Mouse (Mus musculus) heart, embryonic 13.5 days (tissue): ENCODE data around the gene Dlk1. TPM values are rescaled to one million over a fixed set of nuclear protein-coding genes. Genes with fewer than 3 reads are reported as not detected.
"Not testable (repeated sequence)": the region's sequence is repeated elsewhere in the genome, so short reads cannot be mapped to it uniquely, and the experiment has no call there.

Experiments
- ATAC-seq: fragments of 200-750 bp; cut with Nextera tagmentation; 2 replicates; pipeline ENCODE4 v1.8.0; 2017; ENCODE audit warnings: moderate TSS enrichment; ENCODE audit not compliant: insufficient number of reproducible peaks, low FRiP score, low TSS enrichment; ENCODE audit errors: extremely low read depth
- H3K27ac ChIP-seq: fragments of 300-500 bp; sonication (generic); replicated peaks from 2 replicates; pipeline ENCODE4 v1.5.1; 2015; ENCODE audit warnings: moderate library complexity, mild to moderate bottlenecking, inconsistent platforms
- H3K27me3 ChIP-seq: fragments of 300-500 bp; sonication (generic); replicated peaks from 2 replicates; pipeline ENCODE4 v1.6.1; 2015; ENCODE audit warnings: mild to moderate bottlenecking, inconsistent platforms
- H3K36me3 ChIP-seq: fragments of 300-500 bp; sonication (generic); 2 replicates; pipeline ENCODE4 v1.6.1; 2015; ENCODE audit warnings: mild to moderate bottlenecking, inconsistent platforms
- H3K4me1 ChIP-seq: fragments of 300-500 bp; sonication (generic); 2 replicates; pipeline ENCODE4 v1.6.1; 2015; ENCODE audit warnings: inconsistent platforms
- H3K4me2 ChIP-seq: fragments of 300-500 bp; sonication (generic); 2 replicates; pipeline ENCODE4 v1.6.1; 2015; ENCODE audit warnings: inconsistent platforms, mild to moderate bottlenecking, moderate library complexity
- H3K4me3 ChIP-seq: fragments of 300-500 bp; sonication (generic); 2 replicates; pipeline ENCODE4 v1.5.1; 2015; ENCODE audit warnings: moderate library complexity, mild to moderate bottlenecking, inconsistent platforms
- H3K9ac ChIP-seq: fragments of 300-500 bp; sonication (generic); 2 replicates; pipeline ENCODE4 v1.6.1; 2015; ENCODE audit warnings: inconsistent platforms, mild to moderate bottlenecking, moderate library complexity
- H3K9me3 ChIP-seq: fragments of 300-500 bp; sonication (generic); 2 replicates; pipeline ENCODE4 v1.6.1; 2016; ENCODE audit warnings: inconsistent platforms
- WGBS: fragments of 180-500 bp; shearing (Covaris S2); methylation state at CpG from one replicate; pipeline ENCODE4 v1.1.7; 2015; ENCODE audit warnings: mixed read lengths; 5-methylcytosine and 5-hydroxymethylcytosine counted together
- polyA plus RNA-seq: library from polyadenylated mRNA; unstranded; fragments of >200 nt; fragmentation: Nextera tagmentation; extraction: Ambion mirVana; gene quantifications from 2 replicates; pipeline ENCODE4 v1.2.1, GENCODE M21; 2015

The Dlk1 gene
- polyA plus RNA-seq, 1 experiment from 2014 or later, result 130 TPM

DNA sequence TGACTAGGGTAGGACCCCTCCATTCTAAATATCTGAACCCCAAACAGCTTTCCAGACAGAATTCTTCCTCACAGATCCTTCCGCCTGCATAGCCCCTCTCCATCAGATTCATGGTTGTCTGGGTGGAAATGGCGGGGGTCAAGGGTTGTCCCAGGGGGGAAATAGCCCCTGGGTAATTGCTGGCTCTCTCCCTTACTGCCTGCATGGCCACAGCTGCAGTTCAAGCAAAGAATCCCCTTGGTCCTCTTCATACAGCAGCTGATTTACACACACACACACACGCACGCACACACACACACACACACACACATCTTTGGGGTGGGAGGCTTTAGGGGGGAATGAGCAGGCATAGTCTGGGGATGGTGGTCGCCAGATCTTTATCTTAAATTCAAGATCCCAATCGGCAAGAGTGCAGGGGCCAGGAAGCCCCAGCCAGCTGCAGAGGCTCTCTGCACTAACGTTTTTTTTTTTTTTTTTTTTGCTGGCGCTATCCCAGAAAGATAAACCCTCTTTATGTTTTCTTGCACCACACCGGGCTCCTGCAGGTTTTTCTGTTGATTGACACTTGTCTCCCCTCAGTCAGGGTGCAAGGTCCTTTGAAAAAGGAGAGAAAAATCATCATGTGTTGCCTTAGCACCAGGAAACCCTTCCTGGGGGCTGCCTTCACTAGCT, 4.0 kb downstream of the Dlk1 start:
- ATAC-seq, result no peak
- Histone ChIP-seq H3K4me3 (no peak overlapping the region), H3K27ac (no peak overlapping the region), H3K36me3 (no peaks in the 10 kb centered on the region), H3K27me3 (peaks cover 100% of the 10 kb centered on the region), H3K9me3 (no peaks in the 10 kb centered on the region), H3K4me1 (peaks cover 31% of the 10 kb centered on the region), H3K9ac (no peak overlapping the region), H3K4me2 (0 out of 2 replicates have a peak overlapping the region, but pooled peaks have one; percentile 3)
- WGBS, result 27% methylated on average over 9 of the region's 9 CpGs

DNA sequence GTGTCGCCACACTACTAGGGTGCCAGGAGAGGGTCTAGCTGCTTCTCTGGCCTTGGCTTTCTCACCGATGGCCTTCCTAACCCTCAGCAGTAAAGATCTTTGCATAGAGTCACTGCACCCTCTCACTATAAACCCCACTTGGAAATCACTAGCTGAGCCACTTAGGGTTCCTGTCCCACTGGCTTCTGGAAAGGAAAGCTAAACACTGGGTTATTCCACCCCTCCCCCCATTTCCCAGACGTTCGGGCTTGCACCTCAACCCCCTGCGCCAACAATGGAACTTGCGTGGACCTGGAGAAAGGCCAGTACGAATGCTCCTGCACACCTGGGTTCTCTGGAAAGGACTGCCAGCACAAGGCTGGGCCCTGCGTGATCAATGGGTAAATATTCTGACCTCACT, 5.2 kb downstream of the Dlk1 start:
- peaks cover 100% of the 10 kb centered on the region for H3K27me3 ChIP-seq
- no peak for ATAC-seq
- H3K27ac ChIP-seq, result no peak overlapping the region
- WGBS, result 50% methylated on average over 8 of the region's 8 CpGs
- no peak overlapping the region for H3K9ac ChIP-seq
- H3K9me3 ChIP-seq, result no peaks in the 10 kb centered on the region
- H3K4me1 ChIP-seq, result peaks cover 27% of the 10 kb centered on the region
- no peak overlapping the region for H3K4me2 ChIP-seq
- no peaks in the 10 kb centered on the region for H3K36me3 ChIP-seq
- H3K4me3 ChIP-seq, result no peak overlapping the region

DNA sequence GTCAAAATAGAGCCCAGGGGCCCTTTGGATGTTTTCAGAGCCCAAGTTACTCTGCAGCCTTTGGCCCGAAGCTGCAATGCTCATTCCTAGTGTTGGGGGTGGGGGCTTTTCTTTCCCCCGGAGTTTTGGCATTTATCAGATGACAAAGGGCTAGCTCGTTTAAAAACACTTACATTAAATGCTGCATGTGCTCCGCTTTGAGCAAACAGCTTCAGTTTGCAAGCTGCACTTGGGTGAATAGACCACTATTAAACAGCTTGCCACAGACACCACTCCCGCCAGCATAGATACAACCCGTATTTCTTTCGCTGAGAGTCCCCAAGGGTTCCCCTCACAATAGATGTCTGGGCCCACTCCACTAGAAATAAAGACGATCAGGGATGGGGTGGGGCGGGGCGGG, 6.3 kb downstream of the Dlk1 start:
- H3K4me3 ChIP-seq, result no peak overlapping the region
- no peak for ATAC-seq
- WGBS, result 36% methylated on average over 10 of the region's 10 CpGs

DNA sequence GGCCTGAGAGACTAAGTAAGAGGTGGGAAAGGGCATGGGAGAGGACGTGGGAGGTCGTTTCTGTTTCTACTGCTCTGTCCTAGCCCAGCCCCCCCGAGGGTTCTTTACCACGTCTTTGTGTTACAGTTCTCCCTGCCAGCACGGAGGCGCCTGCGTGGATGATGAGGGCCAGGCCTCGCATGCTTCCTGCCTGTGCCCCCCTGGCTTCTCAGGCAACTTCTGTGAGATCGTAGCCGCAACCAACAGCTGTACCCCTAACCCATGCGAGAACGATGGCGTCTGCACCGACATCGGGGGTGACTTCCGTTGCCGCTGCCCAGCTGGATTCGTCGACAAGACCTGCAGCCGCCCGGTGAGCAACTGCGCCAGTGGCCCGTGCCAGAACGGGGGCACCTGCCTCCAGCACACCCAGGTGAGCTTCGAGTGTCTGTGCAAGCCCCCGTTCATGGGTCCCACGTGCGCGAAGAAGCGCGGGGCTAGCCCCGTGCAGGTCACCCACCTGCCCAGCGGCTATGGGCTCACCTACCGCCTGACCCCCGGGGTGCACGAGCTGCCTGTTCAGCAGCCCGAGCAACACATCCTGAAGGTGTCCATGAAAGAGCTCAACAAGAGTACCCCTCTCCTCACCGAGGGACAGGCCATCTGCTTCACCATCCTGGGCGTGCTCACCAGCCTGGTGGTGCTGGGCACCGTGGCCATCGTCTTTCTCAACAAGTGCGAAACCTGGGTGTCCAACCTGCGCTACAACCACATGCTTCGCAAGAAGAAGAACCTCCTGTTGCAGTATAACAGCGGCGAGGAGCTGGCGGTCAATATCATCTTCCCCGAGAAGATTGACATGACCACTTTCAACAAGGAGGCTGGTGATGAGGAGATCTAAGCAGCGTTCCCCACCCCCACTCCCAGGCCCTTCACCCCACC, 7.1 kb downstream of the Dlk1 start:
- peaks cover 82% of the 10 kb centered on the region for H3K27me3 ChIP-seq
- peak overlapping the region; percentile 71 for H3K9ac ChIP-seq
- H3K27ac ChIP-seq, result no peak overlapping the region
- peak overlapping the region; percentile 65 for H3K4me2 ChIP-seq
- no peaks in the 10 kb centered on the region for H3K9me3 ChIP-seq
- H3K36me3 ChIP-seq, result no peaks in the 10 kb centered on the region
- peak overlapping the region; percentile 40 for H3K4me3 ChIP-seq
- 24% methylated on average over 49 of the region's 49 CpGs for WGBS
- ATAC-seq, result no peak
- H3K4me1 ChIP-seq, result peaks cover 18% of the 10 kb centered on the region

More for the DNA sequence above, 6.3 kb downstream of the Dlk1 start:
- Histone ChIP-seq H3K36me3 (no peaks in the 10 kb centered on the region), H3K4me1 (peaks cover 18% of the 10 kb centered on the region), H3K9me3 (no peaks in the 10 kb centered on the region), H3K27ac (no peak overlapping the region), H3K9ac (no peak overlapping the region), H3K27me3 (peaks cover 91% of the 10 kb centered on the region), H3K4me2 (peak overlapping the region; percentile 65; the same call in 1 of the 2 replicates)

DNA sequence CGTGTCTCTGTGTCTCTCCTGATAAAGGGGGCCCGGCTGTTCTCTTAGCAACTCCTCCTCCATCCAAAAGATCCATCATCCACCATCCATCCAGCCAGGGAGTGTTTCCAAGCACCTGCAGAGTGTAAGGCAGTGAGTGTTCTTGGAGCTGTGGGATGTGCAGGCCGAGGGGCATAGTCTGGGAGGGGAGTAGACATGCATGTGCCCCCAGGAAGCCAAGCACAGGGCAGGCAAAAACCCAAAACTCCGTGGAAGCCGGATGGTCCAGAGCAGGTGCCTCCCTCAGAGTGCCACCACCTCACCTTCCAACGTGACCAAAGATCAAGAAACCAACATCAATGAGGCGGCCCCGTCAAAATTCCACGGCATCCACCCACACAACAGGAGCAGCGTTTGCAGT, 10.0 kb downstream of the Dlk1 start:
- no peak overlapping the region for H3K4me3 ChIP-seq
- H3K27ac ChIP-seq, result no peak overlapping the region
- 61% methylated on average over 10 of the region's 10 CpGs for WGBS
- ATAC-seq, result no peak
- H3K9me3 ChIP-seq, result no peaks in the 10 kb centered on the region
- H3K9ac ChIP-seq, result no peak overlapping the region
- peaks cover 15% of the 10 kb centered on the region for H3K4me1 ChIP-seq
- peaks cover 54% of the 10 kb centered on the region for H3K27me3 ChIP-seq
- H3K4me2 ChIP-seq, result no peak overlapping the region
- H3K36me3 ChIP-seq, result no peaks in the 10 kb centered on the region

DNA sequence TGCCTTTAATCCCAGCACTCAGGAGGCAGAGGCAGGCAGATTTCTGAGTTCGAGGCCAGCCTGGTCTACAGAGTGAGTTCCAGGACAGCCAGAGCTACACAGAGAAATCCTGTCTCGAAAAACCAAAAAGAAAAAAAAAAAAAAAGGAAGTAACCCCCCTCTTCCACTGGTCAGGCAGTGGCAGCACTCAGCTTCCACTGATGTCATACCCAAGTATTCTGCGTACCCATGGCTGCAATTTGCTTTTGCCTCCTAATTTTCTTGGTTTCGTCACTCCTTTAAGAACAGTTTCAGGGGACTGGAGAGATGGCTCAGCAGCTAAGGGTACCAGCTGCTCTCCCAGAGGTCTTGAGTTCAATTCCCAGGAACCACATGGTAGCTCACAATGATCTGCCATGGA, 14.8 kb downstream of the Dlk1 start:
- ATAC-seq, H3K27ac ChIP-seq, H3K36me3 ChIP-seq, H3K4me3 ChIP-seq, H3K4me1 ChIP-seq, H3K4me2 ChIP-seq, H3K27me3 ChIP-seq, H3K9me3 ChIP-seq, H3K9ac ChIP-seq: not testable (repeated sequence)
- WGBS, result 73% methylated on average over 4 of the region's 4 CpGs

DNA sequence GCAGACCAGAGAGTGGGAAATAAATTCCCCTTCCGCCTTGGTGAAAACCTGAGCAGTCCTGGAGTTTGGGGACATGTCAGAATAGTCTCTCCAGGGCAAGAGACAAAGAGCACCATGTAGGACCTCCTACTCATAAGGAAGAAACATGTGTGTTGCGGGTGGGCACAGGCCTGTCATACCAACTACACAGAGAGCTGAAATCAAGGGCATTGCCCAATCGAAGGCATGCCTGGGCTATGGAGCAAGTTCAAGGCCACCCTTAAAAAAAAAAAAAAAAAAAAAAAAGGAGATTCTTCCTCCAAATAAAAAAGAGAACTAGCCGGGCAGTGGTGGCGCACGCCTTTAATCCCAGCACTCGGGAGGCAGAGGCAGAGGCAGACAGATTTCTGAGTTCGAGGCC, 17.2 kb downstream of the Dlk1 start:
- H3K4me1 ChIP-seq, result peaks cover 13% of the 10 kb centered on the region
- no peak overlapping the region for H3K27ac ChIP-seq
- no peaks in the 10 kb centered on the region for H3K9me3 ChIP-seq
- 80% methylated on average over 8 of the region's 8 CpGs for WGBS
- H3K9ac ChIP-seq, result no peak overlapping the region
- no peak overlapping the region for H3K4me3 ChIP-seq
- H3K27me3 ChIP-seq, result no peaks in the 10 kb centered on the region; the same call in none of the 2 replicates
- no peak for ATAC-seq
- no peak overlapping the region for H3K4me2 ChIP-seq
- H3K36me3 ChIP-seq, result no peaks in the 10 kb centered on the region

DNA sequence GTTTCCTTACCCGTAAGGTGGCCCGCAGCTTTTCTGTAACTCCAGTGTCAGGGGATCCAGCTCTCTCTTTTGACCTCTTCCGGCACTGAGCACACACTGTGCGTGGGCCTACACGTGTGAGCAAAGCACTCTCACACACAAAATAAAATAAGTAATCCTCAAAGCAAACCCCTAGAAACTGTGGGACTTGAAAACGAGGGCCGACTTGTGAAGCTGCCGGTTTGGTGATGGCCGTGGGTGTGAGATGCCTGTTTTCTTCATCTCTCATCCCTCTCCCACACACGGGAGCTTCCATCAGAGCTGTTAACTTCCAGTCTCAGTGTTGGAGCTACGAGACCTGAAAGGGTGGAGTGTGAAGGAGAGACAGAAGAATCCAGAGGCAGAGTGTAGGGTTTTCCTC, 20.0 kb downstream of the Dlk1 start:
- WGBS, result 72% methylated on average over 11 of the region's 11 CpGs
- Histone ChIP-seq H3K4me1 (peaks cover 13% of the 10 kb centered on the region), H3K36me3 (no peaks in the 10 kb centered on the region), H3K4me3 (no peak overlapping the region), H3K9me3 (no peaks in the 10 kb centered on the region), H3K9ac (no peak overlapping the region), H3K4me2 (no peak overlapping the region), H3K27me3 (peaks cover 7% of the 10 kb centered on the region), H3K27ac (no peak overlapping the region)
- no peak for ATAC-seq

DNA sequence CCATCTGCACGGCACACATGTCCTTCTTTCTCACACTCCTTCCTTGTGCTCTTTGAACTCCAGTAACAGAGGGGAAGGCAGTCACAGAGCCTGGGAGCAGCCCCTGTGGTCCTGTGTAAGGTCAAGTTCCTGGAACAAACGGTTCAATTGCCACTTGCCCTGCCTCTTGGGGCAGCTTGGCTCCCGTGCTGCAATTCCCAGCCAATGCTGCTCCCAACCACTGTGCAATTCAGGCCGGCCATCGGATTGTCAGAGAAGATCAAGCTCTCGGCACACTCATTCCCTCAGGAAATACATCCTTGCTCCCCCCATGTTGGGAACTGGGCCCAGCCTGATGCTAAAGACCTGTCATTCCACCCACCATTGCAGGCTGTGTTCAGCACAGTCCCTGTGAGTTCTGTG, 21.0 kb downstream of the Dlk1 start:
- H3K9ac ChIP-seq, result no peak overlapping the region
- no peak overlapping the region for H3K4me3 ChIP-seq
- peaks cover 10% of the 10 kb centered on the region for H3K27me3 ChIP-seq
- H3K4me1 ChIP-seq, result peaks cover 13% of the 10 kb centered on the region
- no peak overlapping the region for H3K27ac ChIP-seq
- H3K4me2 ChIP-seq, result no peak overlapping the region
- WGBS, result 16% methylated on average over 6 of the region's 6 CpGs
- ATAC-seq, result no peak
- H3K9me3 ChIP-seq, result no peaks in the 10 kb centered on the region
- no peaks in the 10 kb centered on the region for H3K36me3 ChIP-seq

DNA sequence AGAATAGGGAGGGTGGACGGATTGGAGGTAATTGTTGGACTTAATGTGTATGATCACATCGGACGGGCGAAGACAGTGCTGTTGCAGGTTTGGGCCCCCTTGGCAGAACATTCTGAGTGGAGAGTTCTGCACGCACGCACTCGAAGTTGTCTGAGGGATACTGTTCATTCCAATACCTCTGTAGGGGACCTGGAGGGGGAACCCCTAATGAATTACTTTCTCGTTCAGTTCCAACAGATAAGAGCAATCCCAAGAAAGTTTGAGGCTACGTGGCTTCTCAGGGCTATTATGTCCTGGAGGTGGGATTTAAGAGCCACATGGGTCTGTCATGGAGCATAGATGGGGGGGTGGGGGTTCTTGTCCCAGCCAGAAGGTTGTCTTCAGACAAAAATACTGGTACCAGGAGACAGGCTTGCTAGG, 21.6 kb downstream of the Dlk1 start:
- Histone ChIP-seq H3K9me3 (no peaks in the 10 kb centered on the region), H3K9ac (no peak overlapping the region), H3K4me1 (peaks cover 13% of the 10 kb centered on the region), H3K36me3 (no peaks in the 10 kb centered on the region), H3K27me3 (peaks cover 10% of the 10 kb centered on the region), H3K27ac (no peak overlapping the region), H3K4me3 (no peak overlapping the region), H3K4me2 (no peak overlapping the region)
- WGBS, result 72% methylated on average over 9 of the region's 9 CpGs
- ATAC-seq, result no peak

DNA sequence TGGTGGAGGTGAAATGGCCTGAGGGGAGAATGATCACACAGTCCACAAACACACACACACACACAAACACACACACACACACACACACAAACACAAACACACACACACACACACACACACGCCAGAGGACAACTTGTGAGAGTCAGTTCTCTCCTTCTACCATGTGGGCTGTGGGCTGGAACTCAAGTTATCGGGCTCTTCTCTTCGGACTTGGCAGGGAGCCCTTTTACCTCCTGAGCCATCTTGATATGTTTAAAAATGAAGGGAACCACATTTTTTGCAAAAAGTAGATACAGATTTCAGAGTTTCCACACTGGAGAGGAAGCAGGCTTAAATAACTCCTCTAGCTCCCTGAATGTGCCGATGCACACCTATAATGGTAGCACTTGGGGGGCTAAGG, 22.9 kb downstream of the Dlk1 start:
- no peak overlapping the region for H3K4me3 ChIP-seq
- no peak for ATAC-seq
- H3K27ac ChIP-seq, result no peak overlapping the region
- H3K9me3 ChIP-seq, result no peaks in the 10 kb centered on the region
- WGBS, result 64% methylated on average over 4 of the region's 4 CpGs
- H3K9ac ChIP-seq, result no peak overlapping the region
- H3K4me2 ChIP-seq, result no peak overlapping the region
- H3K36me3 ChIP-seq, result no peaks in the 10 kb centered on the region
- peaks cover 13% of the 10 kb centered on the region for H3K4me1 ChIP-seq
- H3K27me3 ChIP-seq, result peaks cover 10% of the 10 kb centered on the region
